Mouse (Mus musculus) liver, embryonic 13.5 days (tissue): Measurements from ENCODE around the gene Pgam2. TPM values are rescaled to one million over a fixed set of nuclear protein-coding genes. Genes with fewer than 3 reads are reported as not detected.
"Not testable (repeated sequence)": the region's sequence is repeated elsewhere in the genome, so short reads cannot be mapped to it uniquely, and the experiment has no call there.

Source experiments
- ATAC-seq: fragments of 200-750 bp; cut with Nextera tagmentation; 2 replicates; pipeline ENCODE4 v1.8.0; 2017; ENCODE audit warnings: low read depth, mild to moderate bottlenecking, moderate number of reproducible peaks, moderate library complexity
- DNase-seq: peaks from one replicate; pipeline ENCODE4 v3.0.0; 2022
- H3K27ac ChIP-seq: fragments of 300-500 bp; sonication (generic); 2 replicates; pipeline ENCODE4 v1.5.1; 2015; ENCODE audit warnings: moderate library complexity, mild to moderate bottlenecking, inconsistent platforms
- H3K27me3 ChIP-seq: fragments of 300-500 bp; sonication (generic); 2 replicates; pipeline ENCODE4 v1.6.1; 2015; ENCODE audit warnings: mild to moderate bottlenecking, inconsistent platforms
- H3K36me3 ChIP-seq: fragments of 300-500 bp; sonication (generic); 2 replicates; pipeline ENCODE4 v1.6.1; 2015; ENCODE audit warnings: mild to moderate bottlenecking, inconsistent platforms
- H3K4me1 ChIP-seq: fragments of 300-500 bp; sonication (generic); replicated peaks from 2 replicates; pipeline ENCODE4 v1.6.1; 2015; ENCODE audit warnings: inconsistent platforms
- H3K4me2 ChIP-seq: fragments of 300-500 bp; sonication (generic); 2 replicates; pipeline ENCODE4 v1.6.1; 2015; ENCODE audit warnings: inconsistent platforms, mild to moderate bottlenecking, moderate library complexity
- H3K4me3 ChIP-seq: fragments of 300-500 bp; sonication (generic); replicated peaks from 2 replicates; pipeline ENCODE4 v1.5.1; 2015; ENCODE audit warnings: mild to moderate bottlenecking, inconsistent platforms
- H3K9ac ChIP-seq: fragments of 300-500 bp; sonication (generic); 2 replicates; pipeline ENCODE4 v1.6.1; 2015; ENCODE audit warnings: mild to moderate bottlenecking, inconsistent platforms
- H3K9me3 ChIP-seq: fragments of 300-500 bp; sonication (generic); replicated peaks from 2 replicates; pipeline ENCODE4 v1.6.1; 2016; ENCODE audit warnings: inconsistent platforms
- WGBS: fragments of 180-500 bp; shearing (Covaris S2); methylation state at CpG from one replicate; pipeline ENCODE4 v1.1.7; 2015; ENCODE audit not compliant: insufficient replicate concordance; 5-methylcytosine and 5-hydroxymethylcytosine counted together
- polyA plus RNA-seq: library from polyadenylated mRNA; unstranded; fragments of >200 nt; fragmentation: Nextera tagmentation; extraction: Ambion mirVana; gene quantifications from 2 replicates; pipeline ENCODE4 v1.2.1, GENCODE M21; 2015

Pgam2 gene
- polyA plus RNA-seq, 1 experiment from 2014 or later = 1.7 TPM

DNA sequence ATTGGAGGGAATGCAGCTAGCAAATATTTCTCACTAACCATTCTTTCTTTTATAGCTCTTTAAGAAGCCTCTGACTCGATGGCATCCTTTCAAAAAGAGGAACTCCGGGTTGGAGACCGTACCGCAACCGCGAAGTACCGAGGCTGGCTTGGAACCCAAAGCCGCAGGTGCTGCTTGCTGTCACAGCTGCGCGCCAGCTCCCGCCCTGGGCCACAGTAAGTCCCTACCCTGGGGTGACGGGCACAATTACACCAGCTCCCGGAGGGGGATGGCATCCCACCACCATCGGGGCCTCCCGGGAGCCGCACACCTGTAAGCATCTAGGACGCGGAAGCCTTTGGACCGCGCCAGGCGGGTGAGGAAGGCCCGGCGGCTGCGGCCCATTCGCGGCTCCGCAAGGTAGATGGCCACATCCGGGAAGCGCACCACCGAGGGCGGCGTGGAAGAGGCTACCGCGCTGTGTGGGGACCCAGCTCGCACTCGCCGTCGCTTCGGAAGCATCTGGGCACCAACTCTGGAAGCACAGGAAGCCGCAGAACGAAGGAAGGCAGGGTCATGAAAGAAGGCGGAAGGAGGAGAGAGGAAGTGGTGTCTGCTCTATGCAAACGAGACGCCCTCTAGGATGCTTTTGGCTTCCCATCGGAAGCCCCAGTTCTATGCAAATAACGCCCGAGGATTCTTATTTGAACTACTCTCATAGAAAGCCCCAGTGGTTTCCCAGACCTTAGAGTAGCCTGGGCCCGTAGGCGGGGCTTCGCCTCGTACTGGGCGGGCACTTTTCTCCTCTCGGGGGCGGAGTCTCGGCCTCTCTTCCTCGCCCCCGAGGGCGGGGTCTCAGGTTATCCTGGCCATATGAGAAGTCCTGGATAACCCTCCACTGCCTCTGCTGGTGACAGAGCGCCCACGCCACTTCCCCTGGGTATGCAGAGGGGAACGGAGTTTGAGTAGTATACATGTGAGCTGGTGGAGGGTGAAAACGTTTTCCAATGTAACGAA lies 34.0 kb upstream of the Pgam2 start, which contains the start of gene Polm:
Gene Polm (minus strand): TSS at position 766 of the 996 bp plus-strand sequence.
- peak within 1 kb of the TSS; percentile 78 for H3K27ac ChIP-seq
- H3K9me3 ChIP-seq = no peaks in the 10 kb centered on the region; the same call in 1 of the 2 replicates
- peak; percentile 95 for DNase-seq
- H3K36me3 ChIP-seq = no peaks in the 10 kb centered on the region; the same call in none of the 2 replicates
- under 1% methylated on average over 63 of the region's 63 CpGs for WGBS
- peak within 1 kb of the TSS; percentile 81 for H3K4me3 ChIP-seq
- H3K27me3 ChIP-seq = no peaks in the 10 kb centered on the region
- peak within 1 kb of the TSS; percentile 97 for H3K4me2 ChIP-seq
- H3K9ac ChIP-seq = peak within 1 kb of the TSS; percentile 81
- peaks cover 17% of the 10 kb centered on the region for H3K4me1 ChIP-seq
- peak; percentile 96 for ATAC-seq

DNA sequence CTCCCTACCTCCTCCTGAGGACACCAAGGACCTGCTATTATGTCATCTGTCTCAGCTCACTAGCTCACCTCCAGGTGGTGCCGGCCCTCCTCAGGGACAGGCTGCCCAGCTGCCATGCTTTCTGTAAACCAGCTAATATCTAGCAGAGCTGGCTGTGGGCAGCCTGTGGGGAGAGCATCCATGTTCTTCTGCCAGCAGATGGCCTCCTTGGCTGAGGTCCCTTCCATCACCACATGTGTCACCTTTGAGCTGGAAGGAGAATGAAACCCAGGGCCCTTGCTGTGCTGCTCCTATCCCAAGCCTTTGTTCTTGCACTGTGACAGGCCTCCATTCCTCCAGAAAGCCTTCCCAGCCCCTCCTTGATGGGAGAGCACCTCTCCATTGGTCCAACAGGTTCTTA lies 32.6 kb upstream of the Pgam2 start:
- H3K27me3 ChIP-seq = no peaks in the 10 kb centered on the region
- H3K4me2 ChIP-seq = peak overlapping the region; percentile 97; the same call in 1 of the 2 replicates
- H3K9me3 ChIP-seq = no peaks in the 10 kb centered on the region
- ATAC-seq = no peak
- peaks cover 5% of the 10 kb centered on the region for H3K36me3 ChIP-seq
- H3K4me1 ChIP-seq = peaks cover 17% of the 10 kb centered on the region
- no peak overlapping the region for H3K27ac ChIP-seq
- no peak for DNase-seq
- 77% methylated on average over 1 of the region's 1 CpGs for WGBS
- no peak overlapping the region for H3K4me3 ChIP-seq
- H3K9ac ChIP-seq = no peak overlapping the region

DNA sequence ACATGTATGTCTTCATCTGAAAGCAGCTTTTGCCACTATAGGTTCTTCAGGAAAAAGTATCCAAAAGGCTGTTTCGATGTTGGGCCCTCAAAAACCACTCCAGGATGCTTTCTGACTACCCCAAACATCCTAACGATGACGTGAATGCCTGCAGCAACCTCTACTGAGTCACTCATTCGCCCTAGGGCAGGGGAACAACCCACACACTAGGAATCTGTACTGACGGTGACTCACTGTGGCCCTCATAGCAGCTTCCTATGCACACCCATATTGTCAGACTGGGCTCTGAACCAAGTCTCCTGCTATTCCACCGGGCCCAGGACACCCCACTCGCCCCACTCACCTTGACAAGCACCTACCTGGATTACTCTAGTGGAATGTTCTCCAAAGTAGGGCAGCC lies 31.5 kb upstream of the Pgam2 start:
- Histone ChIP-seq H3K4me3 (no peak overlapping the region), H3K9me3 (no peaks in the 10 kb centered on the region), H3K4me1 (peaks cover 17% of the 10 kb centered on the region), H3K27ac (no peak overlapping the region), H3K9ac (no peak overlapping the region), H3K4me2 (no peak overlapping the region), H3K27me3 (no peaks in the 10 kb centered on the region), H3K36me3 (peaks cover 5% of the 10 kb centered on the region)
- ATAC-seq (no peak), DNase-seq (no peak)
- WGBS = 81% methylated on average over 7 of the region's 7 CpGs

DNA sequence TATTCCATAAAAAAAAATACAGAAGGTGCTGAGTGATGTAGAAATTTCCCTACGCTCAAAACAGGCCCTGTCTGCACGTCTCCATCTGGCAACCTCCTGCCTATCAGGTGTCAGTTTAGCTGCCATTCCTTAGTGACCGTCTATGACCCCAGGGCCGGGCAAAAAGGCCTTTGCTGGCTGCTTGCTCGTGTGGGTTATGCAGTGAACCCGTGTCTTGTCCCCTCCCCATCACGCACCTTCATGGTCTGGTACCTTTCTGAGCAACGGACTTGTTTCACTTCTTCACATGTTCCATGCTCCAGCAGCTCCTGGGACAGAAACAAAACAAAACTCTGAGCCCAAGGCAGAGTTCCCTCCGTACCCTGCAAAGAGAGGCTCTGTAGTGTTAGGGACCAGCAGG lies 31.0 kb upstream of the Pgam2 start:
- no peak overlapping the region for H3K9ac ChIP-seq
- H3K27ac ChIP-seq = no peak overlapping the region
- H3K27me3 ChIP-seq = no peaks in the 10 kb centered on the region
- no peak overlapping the region for H3K4me3 ChIP-seq
- no peaks in the 10 kb centered on the region for H3K9me3 ChIP-seq
- ATAC-seq = no peak
- H3K36me3 ChIP-seq = peaks cover 9% of the 10 kb centered on the region
- no peak overlapping the region for H3K4me2 ChIP-seq
- DNase-seq = no peak
- H3K4me1 ChIP-seq = peaks cover 22% of the 10 kb centered on the region
- 77% methylated on average over 9 of the region's 9 CpGs for WGBS

DNA sequence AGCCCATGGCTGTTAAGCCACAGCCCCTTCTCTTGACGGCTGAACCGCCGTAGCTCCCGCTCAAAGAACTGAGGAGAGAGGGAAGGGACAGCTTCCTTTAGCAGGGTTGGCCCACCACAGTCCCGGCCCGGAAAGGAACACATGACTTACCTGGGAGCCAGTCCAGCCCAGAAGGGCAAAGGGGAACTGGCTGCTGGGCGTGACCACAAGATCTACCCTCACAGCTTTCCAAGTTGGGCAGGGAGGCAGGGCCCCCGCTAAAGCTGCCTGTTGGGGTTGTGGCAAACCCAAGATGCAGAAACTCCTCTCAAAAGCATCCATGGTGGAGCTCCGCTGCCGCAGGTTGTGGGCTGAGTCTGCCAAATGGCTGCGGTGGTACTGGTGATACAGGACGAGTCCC lies 25.8 kb upstream of the Pgam2 start:
- Histone ChIP-seq H3K36me3 (peaks cover 24% of the 10 kb centered on the region), H3K9me3 (no peaks in the 10 kb centered on the region), H3K4me3 (no peak overlapping the region), H3K4me2 (no peak overlapping the region), H3K27me3 (no peaks in the 10 kb centered on the region), H3K9ac (no peak overlapping the region), H3K4me1 (peaks cover 11% of the 10 kb centered on the region), H3K27ac (no peak overlapping the region)
- DNase-seq = no peak
- 65% methylated on average over 12 of the region's 12 CpGs for WGBS
- no peak for ATAC-seq

DNA sequence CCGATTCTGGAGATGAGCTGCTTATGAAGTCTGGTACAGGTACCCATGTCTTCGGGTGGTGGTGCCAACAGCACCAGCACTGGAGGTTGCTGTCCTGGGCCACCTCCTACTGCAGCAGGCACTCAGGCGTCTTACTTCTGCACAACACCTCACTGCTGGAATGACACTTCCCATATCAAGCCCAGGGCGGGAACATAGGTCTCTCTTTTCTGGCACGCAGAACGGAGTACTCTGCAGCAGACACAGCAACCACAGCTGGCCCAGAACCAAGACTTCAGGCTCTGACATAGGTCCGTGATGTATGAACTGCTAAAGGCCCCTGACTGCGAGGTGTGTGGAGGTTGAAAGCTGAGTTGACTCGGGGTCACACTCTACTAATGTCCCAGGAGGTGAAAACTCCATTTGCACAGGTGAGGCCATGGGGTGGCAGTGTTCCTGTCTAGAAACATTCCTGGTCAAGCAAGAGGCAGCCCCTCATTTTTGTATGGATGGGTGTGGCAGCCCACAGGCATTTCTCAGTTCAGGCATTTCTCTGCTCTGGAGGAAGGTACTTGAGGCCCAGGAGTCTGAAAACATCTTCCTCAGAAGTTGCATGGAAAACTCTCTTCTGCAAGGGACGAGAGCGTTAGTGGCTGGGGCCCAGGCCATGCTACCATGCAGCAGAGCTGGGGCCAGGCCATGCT lies 25.1 kb upstream of the Pgam2 start:
- DNase-seq = no peak
- Histone ChIP-seq H3K27me3 (no peaks in the 10 kb centered on the region), H3K4me1 (peaks cover 11% of the 10 kb centered on the region), H3K4me3 (no peak overlapping the region), H3K27ac (no peak overlapping the region), H3K9ac (no peak overlapping the region), H3K36me3 (peaks cover 24% of the 10 kb centered on the region), H3K9me3 (no peaks in the 10 kb centered on the region), H3K4me2 (no peak overlapping the region)
- ATAC-seq = no peak
- 77% methylated on average over 11 of the region's 11 CpGs for WGBS

DNA sequence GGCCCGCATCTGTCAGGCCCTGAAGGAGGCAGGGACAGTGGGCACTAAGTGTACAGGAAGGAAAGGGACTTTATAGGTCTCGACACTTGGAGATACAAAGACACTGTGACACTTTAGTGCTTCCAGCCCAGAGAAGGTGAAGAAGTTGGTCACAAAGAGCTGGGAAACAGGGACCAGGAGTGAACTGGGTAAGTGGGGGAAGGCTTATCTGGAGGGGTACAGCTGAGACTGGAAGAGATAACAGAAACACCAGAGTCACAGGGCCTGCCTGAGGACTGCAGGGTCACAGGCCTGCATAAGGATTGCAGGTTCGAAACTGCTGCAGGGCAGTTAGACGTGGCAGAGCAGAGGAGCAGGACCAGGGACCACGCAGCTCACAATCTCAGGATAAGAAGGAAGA lies 24.4 kb upstream of the Pgam2 start:
- peaks cover 11% of the 10 kb centered on the region for H3K4me1 ChIP-seq
- peaks cover 24% of the 10 kb centered on the region for H3K36me3 ChIP-seq
- DNase-seq (no peak), ATAC-seq (no peak)
- WGBS = 67% methylated on average over 5 of the region's 5 CpGs
- H3K27me3 ChIP-seq = no peaks in the 10 kb centered on the region
- H3K9ac ChIP-seq = no peak overlapping the region
- no peak overlapping the region for H3K4me2 ChIP-seq
- H3K27ac ChIP-seq = no peak overlapping the region
- H3K9me3 ChIP-seq = no peaks in the 10 kb centered on the region
- H3K4me3 ChIP-seq = no peak overlapping the region

DNA sequence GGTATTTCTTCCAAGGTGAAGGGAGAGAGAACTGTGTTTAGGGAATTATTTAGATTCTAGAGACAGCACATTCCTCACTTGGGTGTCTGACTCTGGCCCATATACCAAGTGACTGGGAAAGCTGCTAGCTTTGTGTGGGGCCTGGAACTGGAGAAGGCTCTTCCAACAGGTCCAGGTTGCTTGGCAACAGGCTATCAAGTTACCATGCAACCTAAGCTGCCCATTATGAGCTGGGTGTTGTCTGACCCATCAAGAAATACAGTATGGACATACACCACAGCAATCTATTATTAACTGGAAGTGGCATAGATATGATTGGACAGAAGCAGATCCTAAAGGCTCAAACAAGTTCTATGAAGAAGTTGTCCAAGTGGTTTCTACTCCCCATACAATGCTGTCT lies 21.9 kb upstream of the Pgam2 start:
- Histone ChIP-seq H3K4me3 (no peak overlapping the region), H3K4me1 (peaks cover 11% of the 10 kb centered on the region), H3K36me3 (peaks cover 18% of the 10 kb centered on the region), H3K9ac (no peak overlapping the region), H3K9me3 (no peaks in the 10 kb centered on the region), H3K27me3 (no peaks in the 10 kb centered on the region), H3K4me2 (no peak overlapping the region), H3K27ac (no peak overlapping the region)
- ATAC-seq (no peak), DNase-seq (no peak)

DNA sequence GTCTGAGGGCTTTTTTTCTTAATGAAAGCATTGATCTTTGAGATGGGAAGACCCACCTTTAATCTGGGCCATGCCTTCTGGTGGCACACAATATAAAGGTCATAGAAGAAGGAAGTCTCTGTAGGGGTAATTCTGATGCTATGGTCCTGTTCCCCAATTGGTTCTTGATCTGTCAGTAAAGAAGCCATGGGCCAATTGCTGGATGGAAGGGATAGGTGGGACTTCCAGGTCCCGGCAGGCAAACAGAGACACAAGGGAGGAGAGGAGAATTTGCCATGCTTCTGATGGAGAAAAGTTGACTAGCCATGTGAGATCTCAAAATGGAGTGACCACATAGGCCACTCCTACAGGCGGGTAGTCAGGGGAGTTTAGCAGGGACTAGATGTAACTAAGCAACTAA lies 15.7 kb upstream of the Pgam2 start:
- Histone ChIP-seq H3K4me1 (no peaks in the 10 kb centered on the region), H3K9me3 (no peaks in the 10 kb centered on the region), H3K27me3 (no peaks in the 10 kb centered on the region), H3K9ac (no peak overlapping the region), H3K4me2 (no peak overlapping the region), H3K4me3 (no peak overlapping the region), H3K36me3 (no peaks in the 10 kb centered on the region), H3K27ac (no peak overlapping the region)
- DNase-seq (no peak), ATAC-seq (no peak)
- 48% methylated on average over 2 of the region's 2 CpGs for WGBS

DNA sequence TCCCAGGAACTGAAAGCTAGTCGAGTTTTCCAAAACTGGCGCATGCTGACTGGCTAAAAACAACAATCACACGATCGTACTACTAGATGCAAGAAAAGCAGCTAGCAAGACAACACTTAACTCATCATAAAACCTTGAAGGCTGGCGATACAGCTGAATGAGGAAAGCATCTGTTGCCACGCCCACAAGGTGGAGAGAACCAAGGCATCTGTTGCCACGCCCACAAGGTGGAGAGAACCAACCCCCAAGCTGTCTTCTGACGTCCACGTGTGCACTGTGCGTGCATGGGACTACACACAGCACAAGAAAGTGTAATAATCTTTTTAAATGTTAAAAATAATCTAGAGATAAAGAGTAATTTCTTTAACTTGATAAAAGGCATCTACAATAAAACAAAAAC lies 9.8 kb upstream of the Pgam2 start:
- H3K9ac ChIP-seq = no peak overlapping the region
- H3K4me3 ChIP-seq = no peak overlapping the region
- no peak overlapping the region for H3K4me2 ChIP-seq
- no peaks in the 10 kb centered on the region for H3K36me3 ChIP-seq
- H3K27ac ChIP-seq = no peak overlapping the region
- DNase-seq = no peak
- ATAC-seq = no peak
- WGBS = 63% methylated on average over 10 of the region's 10 CpGs
- no peaks in the 10 kb centered on the region for H3K9me3 ChIP-seq
- no peaks in the 10 kb centered on the region for H3K4me1 ChIP-seq
- H3K27me3 ChIP-seq = no peaks in the 10 kb centered on the region

DNA sequence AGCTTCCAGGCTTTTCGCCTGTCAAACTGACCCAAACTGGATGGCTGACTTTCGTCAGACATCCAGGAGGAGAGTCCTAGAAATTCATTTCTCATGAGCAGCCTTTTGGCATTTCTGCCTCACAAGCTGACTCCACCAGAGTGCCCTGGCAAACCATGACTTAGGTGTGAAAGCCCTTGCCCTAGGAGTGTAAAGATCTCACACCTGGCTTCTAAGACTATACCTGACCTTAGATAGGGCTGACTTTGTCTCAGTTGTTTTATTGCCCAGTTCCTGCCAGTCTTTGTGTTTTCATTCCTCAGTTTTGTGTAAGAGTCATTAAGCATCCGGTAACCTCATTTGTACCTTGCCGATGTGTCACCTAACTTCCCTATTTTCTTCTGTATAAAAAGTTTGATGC lies 6.0 kb upstream of the Pgam2 start:
- not testable (repeated sequence) for DNase-seq, H3K9me3 ChIP-seq, H3K9ac ChIP-seq, H3K27me3 ChIP-seq, H3K27ac ChIP-seq, H3K4me2 ChIP-seq, ATAC-seq, H3K36me3 ChIP-seq, H3K4me3 ChIP-seq, H3K4me1 ChIP-seq
- WGBS = 79% methylated on average over 4 of the region's 4 CpGs
